Mouse (Mus musculus) urinary bladder, adult 2 months (tissue): ENCODE data around the gene Xbp1. TPM values are rescaled to one million over a fixed set of nuclear protein-coding genes. Genes with fewer than 3 reads are reported as not detected.
"Not testable (repeated sequence)": the region's sequence is repeated elsewhere in the genome, so short reads cannot be mapped to it uniquely, and the experiment has no call there.

Source experiments
- DNase-seq: peaks from one replicate; pipeline ENCODE4 v3.0.0; 2022; ENCODE audit warnings: low spot score
- polyA plus RNA-seq: library from polyadenylated mRNA; depleted of rRNA; stranded (reverse); fragments of >200 nt; gene quantifications from 2 replicates; pipeline ENCODE4 v1.2.3, GENCODE M21; 2012; rRNA removed

Gene Xbp1
- polyA plus RNA-seq, result 87.8 and 89.4 TPM in 2 replicates

GRCm38 (mm10) chr11:5520412-5521265, at the start of gene Xbp1:
Xbp1 (plus strand) TSS chr11:5520659.
- peak; percentile 98 for DNase-seq

- DNase-seq, result no peak
These were observed 46.3 kb upstream of the Xbp1 start for GRCm38 (mm10) chr11:5474130-5474529.

DNA sequence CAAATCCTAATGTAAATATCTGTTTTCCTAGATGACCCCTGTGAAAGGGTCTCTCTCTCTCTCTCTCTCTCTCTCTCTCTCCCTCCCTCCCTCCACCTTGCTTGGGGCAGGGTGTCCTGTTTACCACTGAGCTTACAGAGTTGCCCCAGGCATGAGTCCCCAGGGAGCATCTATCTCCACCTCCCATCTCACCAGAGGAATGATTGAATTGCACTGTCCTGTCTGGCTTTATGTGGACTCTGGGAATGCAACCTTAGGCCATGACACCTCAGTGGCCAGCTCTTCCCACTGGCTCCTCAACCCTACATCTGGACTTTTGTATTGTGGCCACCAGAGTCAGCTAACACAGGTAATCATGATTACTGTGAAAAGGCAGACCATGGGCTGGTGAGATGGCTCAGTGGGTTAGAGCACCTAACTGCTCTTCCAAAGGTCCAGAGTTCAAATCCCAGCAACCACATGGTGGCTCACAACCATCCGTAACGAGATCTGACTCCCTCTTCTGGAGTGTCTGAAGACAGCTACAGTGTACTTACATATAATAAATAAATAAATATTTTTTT, 44.8 kb upstream of the Xbp1 start:
- DNase-seq, result not testable (repeated sequence)

DNA sequence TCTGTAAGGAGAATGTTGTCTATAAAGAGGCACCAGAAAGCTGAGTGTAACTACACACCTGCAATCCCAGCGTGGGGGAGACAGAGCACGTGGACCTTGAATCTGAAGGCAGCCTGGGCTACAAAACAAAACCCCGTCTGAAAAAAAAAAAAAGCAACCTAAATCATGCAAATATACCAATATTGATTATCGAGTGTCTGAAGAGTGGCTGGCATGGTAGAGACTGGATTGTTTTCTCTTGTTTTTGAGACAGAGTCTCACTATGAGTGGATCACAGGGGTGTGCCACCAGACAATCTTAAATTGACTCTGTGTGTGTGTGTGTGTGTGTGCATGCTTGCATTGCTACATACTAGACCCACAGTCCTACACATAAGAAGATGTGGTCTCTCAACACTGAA, 43.7 kb upstream of the Xbp1 start:
- DNase-seq, result no peak

- no peak for DNase-seq
These were observed 42.3 kb upstream of the Xbp1 start for GRCm38 (mm10) chr11:5478193-5478592.

GRCm38 (mm10) chr11:5478831-5479230, 41.6 kb upstream of the Xbp1 start:
- no peak for DNase-seq

- DNase-seq, result no peak
These were observed 37.9 kb upstream of the Xbp1 start for GRCm38 (mm10) chr11:5482581-5482980.

GRCm38 (mm10) chr11:5485193-5486011, 35.1 kb upstream of the Xbp1 start:
- DNase-seq, result peak; percentile 59

DNA sequence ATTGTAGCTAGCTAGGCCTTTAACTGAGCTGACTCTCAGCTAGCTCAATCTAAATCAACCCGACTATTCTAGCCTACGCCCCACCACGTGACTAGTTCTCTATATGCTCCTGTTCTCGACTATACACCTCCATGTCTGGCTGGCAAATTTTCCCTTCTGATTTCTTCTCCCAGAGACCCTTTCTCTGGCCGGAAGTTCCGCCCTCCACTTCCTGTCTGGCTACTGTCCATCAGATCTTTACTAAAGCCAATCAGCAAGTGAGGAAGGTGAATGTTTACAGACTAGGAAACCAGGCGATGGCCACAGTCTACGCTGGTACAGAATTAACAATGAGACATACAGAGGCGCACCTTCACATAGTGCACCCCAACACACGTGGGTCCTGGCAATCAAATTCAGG, 31.0 kb upstream of the Xbp1 start:
- DNase-seq, result not testable (repeated sequence)

DNA sequence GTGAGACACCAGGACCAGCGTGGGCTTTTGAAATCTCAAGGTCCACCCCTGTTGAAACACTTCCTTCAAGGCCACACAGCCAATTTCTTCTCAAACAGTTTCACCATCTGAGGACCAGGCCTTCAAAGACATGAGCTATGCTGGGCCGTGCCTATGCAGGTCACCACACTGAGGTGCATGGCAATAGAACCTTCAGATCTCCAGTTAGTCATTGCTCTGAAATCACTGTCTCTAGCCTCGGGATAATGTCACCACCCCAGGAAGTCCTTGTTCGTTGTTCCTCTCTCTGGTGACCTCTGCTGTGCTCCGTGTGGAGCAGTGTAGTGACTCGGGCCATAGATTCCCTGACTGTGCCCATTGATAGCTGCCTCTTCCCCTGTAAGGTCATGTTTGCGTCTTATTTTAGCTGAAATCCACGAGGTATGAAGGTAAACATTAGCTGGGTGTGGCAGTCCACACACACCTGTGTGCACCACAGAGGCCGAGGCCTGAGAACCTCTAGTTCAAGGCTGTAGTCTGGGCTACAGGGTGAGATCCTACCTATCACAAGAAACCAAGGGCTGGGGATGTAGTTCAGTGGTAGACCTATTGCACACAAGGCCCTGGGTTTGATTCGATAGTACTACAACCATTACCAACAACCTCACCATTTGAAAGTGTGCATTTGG, 29.3 kb upstream of the Xbp1 start:
- no peak for DNase-seq

- no peak for DNase-seq
These were observed 28.5 kb upstream of the Xbp1 start for GRCm38 (mm10) chr11:5491912-5492311.

DNA sequence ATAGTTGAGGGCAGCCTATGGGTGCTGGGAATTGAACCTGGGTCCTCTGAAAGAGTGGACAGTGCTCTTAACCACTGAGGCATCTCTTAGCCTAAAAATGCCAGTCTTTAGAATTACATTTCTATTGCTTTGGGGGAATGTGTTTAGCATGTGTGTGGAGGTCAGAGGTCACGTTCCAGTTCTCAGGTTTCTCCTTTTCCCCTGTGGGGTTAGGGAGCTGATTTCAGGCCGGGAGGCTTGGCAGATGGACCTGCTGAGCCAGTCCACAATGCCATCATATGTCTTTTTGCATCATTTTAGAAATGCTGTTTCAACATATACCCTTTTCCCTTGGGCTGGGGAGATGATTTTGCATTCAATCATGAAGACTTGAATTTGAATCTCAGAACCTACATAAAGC, 26.6 kb upstream of the Xbp1 start:
- DNase-seq, result no peak

DNA sequence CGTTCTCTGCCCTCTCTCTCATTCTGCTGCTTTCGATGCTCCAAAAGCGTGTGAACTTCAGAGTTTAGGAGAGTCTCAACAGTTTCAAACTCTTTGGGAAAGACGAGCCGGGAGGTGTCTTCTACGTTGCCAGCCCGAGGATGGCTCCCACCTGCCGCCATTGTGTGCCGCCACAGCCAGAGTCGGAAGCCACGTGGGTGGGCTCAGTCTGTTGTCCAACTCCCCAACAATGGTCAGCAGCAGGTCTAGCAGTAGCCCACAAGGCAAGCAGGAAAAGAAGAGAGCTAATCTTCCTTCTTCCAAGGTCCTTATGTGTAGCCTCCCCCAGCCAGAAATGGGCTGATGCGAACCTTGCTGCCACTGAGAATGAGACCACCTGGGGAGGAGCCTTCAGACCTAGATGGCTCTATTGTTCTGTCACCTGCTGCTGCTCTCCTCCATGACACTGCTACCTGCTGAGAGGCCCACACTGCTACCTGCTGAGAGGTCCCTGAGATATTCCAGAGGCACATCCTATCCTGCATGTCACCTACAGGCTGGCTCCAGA, 25.1 kb upstream of the Xbp1 start:
- no peak for DNase-seq

DNA sequence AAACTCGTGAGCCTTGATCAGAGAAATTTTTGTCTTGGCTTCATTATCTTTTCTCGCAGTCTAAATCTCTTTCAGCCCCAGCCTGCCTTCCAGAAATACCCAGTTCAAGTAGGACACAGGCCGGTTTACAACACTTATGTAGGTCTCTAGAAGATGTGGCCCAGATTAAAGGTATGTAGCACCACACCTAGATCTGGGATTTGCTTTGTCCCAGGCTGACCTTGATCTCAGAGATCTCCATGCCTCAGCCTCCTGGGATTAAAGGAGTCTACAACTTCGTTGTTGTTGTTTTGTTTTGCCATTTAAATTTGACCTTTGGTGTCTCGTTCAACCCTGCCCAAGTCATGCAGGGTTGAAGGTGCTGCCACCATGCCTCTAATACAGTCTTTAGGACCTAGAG, 24.6 kb upstream of the Xbp1 start:
- no peak for DNase-seq

GRCm38 (mm10) chr11:5496559-5497248, 23.8 kb upstream of the Xbp1 start:
- no peak for DNase-seq

DNA sequence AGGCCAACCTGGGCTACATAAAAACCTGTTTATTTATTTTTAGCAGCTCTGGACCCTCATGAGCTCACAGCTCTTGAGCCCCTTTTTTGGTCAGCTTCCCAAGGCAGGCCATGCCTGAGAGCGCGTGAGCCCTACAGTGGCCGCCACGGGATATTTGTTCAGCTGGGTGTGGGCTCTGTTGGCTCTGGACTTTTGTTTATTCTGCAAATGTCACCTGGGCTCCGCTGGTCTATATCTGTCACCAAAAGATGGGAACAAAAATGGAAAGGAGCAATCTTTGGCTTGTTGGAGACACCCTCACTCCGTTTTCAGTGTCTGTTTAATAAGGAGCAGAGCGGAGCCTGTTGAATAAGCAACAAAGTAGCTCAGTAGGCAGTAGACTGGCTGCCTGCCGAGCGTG, 22.0 kb upstream of the Xbp1 start:
- no peak for DNase-seq

DNA sequence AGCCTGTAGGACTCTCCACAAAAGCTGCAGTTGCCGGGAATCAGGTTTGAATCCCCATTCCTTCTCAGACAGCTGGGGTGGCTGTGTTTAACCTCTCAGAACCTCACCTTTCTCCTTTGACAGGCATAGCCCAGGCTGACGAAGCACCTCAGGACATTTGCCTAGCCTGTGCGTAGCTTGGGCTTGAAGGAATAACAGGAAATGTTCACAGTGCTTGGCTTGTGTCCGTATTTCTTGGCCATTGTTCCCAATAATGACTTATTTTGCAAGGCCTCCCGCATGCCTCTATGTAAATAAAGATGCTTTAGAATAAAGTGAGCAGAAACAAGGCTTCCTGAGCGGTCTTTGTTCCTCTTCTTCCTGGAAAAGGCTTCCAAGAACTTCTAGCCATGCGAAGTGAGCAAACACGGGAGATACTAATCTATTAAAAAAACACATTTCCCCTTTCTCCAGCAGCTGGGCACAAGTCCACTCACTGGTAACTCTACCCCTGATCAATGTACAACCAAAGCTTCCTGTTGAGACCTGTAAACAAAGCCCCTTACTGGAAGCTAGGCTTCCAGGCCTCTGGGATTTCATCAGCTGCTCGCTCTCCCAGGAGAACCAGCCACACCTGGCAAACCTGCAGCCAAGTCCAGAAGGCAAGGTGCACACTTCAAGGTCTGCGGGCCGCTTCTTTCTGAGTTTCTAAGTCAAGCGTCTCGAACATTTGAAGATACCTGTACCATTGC, 21.4 kb upstream of the Xbp1 start:
- DNase-seq, result no peak

DNA sequence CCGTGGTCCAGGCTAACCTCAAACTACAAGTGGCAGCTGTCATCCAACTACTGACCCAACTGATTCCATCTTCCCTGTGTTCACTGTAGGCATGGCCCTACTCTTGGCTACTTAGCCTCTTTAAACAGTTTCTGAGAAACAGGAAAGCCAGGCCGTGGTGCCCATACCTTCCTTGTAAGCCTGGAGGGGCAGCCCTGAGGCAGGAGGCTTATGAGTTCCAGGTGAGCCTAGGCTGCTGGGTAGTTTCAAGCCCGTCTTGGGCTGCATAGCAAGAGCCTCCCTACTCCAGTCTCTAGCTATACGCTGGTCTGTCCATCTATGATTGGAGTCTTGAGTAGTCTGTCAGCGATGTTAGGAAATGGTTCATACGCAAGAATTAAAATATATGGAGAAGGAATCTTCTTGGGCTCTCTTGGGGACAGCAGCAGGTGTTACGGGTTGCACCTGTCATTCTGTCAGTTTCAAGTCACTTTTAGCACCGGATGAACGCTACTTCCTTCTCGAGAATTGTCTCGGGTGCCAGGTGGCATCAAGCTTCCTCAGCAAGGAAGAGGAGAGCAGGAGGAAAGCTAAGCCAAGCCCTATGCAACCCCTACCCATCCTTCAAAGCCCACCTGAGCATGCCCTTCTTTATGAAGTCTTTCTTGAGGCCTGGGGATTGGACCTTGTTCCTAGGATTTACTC, 20.4 kb upstream of the Xbp1 start:
- DNase-seq, result no peak

- no peak for DNase-seq
These were observed 19.3 kb upstream of the Xbp1 start for GRCm38 (mm10) chr11:5500903-5501741.
